Mouse (Mus musculus) cerebellum, adult 11-12 months (tissue): ENCODE measurements at regions not wholly inside any gene's neighbourhood (a gene's known extent, or its start where the extent isn't known, plus 50 kb on each side); places are given as distances from the start of the nearest gene placed in this dataset.

Source experiments
- DNase-seq: peaks from one replicate; pipeline ENCODE4 v3.0.0; 2022

DNA sequence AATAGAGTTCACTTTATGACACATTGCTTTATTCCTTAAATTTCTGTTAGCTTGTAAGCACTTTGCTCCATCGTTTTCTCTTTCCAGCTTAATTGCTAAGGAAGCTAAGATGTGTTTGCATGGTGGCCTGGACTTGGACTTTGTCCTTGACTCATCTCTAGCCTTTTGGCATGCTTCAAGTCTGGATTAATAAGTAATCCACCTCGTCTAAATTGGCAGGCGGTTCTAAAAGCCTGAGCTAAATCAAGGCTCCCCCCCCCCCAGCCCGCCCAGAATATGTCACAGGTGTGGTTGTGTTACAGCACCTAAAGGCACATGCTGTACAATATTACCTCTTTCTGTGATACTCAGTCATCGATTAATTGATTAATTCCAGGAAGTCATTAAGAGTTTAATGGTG, 94.7 kb upstream of the Slc13a1 start:
- DNase-seq = no peak

DNA sequence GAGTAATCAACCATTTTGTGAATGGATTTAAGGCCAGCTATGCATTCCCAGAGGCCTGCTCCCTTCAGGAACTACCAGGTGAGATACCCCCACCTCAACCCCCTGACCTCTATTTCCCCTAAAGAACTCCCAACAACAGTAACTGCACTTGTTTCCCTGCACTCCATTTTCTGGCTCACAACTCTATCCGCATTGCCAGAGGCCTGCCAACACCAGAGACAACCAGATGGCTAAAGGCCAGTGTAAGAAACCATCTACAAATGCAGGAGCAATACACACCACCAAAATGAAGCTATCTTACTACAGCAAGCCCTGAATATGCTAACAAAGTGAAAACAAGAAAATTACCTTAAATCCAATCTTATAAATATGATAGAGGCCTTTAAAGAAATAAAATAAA, 77.7 kb upstream of the Slc13a1 start:
- peak; percentile 81 for DNase-seq

DNA sequence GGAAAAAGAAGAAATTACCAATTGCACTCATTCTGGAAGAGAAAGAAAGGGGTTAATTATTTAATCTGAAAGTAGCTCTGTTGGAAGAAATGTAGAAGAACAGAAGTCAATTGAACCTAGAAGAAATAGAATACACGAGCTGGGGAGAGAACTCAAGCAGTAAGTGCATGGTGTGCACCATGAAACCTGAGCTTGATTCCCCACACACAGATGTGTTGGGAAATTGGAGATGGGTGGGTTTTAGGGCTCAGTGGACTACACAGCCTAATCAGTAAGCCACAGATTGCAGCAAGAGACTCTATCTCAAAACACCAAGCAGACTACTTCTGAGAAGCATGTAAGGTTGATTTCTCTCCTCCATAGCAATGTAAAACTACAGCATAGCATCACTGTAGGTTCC, 70.6 kb upstream of the Slc13a1 start:
- DNase-seq = no peak

DNA sequence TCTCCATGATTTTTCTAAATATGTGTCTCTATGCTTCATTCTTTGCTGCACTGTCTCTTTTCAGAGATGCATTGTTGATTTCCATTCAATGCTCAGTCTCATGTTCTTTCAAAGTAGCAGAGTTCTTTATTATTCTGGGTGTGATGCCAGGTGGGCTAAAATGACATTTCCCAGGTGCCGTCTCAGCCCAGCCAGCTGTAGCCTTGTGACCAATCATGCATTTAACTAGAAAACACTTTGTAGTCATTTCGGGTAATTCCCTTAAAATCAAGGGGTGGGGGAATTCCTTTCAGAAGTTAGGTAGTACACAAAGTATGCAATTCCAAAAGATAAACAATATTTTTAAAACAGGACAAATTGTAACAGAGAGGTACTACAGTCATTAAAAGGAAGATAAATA, 70.2 kb upstream of the Slc13a1 start:
- no peak for DNase-seq

DNA sequence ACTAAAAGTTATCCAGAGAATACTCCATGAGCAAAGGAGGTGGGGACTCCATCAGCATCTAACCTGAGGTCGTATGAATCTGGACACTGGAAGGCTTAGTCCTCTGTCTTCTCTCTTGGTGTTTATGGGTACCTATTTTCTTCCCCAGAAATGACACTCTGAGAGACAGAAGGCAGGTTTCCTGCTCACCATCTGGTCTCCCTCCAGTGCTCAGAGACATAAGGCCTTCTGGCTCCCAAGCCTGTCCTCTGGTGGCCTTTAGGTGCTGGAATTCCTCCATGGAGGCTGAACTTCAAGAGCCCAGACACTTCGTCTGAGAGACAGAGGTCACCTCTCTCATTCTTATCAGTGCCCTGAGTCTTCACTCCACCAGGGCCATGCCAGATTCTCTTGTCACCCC, 65.7 kb upstream of the Slc13a1 start:
- DNase-seq = peak; percentile 92

DNA sequence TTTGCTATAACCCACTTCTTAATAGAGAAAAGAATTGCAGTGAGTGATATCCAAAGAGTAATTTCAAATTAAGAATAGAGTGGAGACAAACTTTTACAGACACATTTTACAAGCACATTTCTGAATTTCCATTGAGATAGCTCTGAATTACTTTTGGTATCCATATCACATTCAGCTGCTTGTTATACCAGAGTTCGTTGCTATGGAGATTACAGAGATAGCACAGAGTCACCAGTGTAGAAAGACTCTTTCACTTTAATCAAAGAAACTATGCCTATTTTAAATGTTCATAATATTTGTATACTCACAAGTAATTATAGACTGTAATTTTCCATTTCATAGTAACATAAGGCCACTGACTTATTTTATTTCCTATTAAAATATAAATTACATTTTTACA, 52.7 kb upstream of the Slc13a1 start:
- DNase-seq = no peak

DNA sequence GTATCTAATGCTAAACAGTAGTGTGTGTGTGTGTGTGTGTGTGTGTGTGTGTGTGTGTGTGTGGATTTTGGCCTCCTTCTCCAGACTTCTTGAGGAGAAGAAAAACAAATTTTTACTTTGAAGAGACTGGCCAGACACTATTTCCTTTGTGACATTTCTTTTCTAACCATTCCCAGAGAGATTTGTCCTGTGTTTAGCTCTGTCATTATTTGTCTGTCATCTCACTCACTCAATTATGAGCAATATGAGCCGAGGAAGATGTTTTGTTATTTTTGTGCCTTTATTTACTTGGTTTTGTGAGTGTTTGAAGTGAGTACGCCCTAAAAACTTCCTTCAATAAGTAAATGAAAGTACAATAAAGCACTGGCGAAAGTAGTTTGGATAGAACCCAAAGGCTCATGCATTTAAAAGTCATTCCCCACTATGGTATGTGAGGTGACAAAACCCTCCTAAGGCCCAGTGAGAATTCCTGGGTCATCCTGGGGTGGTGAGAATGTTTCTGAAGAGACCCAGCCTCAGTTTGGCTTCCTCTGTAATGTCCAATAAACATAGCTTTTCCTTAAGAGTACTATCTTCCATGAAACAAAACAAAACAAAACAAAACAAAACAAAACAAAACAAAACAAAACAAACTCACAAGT, 52.1 kb upstream of the Slc13a1 start:
- DNase-seq = no peak
